Mouse (Mus musculus) midbrain, embryonic 14.5 days (tissue): ENCODE data around the gene Tm4sf20. TPM values are rescaled to one million over a fixed set of nuclear protein-coding genes. Genes with fewer than 3 reads are reported as not detected.

ENCODE experiments used
- ATAC-seq: fragments of 200-750 bp; cut with Nextera tagmentation; 2 replicates; pipeline ENCODE4 v1.8.0; 2017; ENCODE audit warnings: moderate number of reproducible peaks, moderate library complexity; ENCODE audit not compliant: low FRiP score, low TSS enrichment
- DNase-seq: peaks from one replicate; pipeline ENCODE4 v3.0.0-alpha.2; 2015
- H3K27ac ChIP-seq: fragments of 300-500 bp; sonication (generic); replicated peaks from 2 replicates; pipeline ENCODE4 v1.5.1; 2014; ENCODE audit warnings: mild to moderate bottlenecking, low read depth, low read length, moderate library complexity
- H3K27me3 ChIP-seq: fragments of 300-500 bp; sonication (generic); 2 replicates; pipeline ENCODE4 v1.6.1; 2014; ENCODE audit warnings: low read length, control low read depth, mixed read lengths; ENCODE audit not compliant: control insufficient read depth, insufficient read depth
- H3K36me3 ChIP-seq: fragments of 300-500 bp; sonication (generic); 2 replicates; pipeline ENCODE4 v1.6.1; 2014; ENCODE audit warnings: low read length, control low read depth; ENCODE audit not compliant: control insufficient read depth, insufficient read depth
- H3K4me1 ChIP-seq: fragments of 300-500 bp; sonication (generic); 2 replicates; pipeline ENCODE4 v1.6.1; 2014; ENCODE audit warnings: mild to moderate bottlenecking, antibody characterized with exemption, low read length, control low read depth; ENCODE audit not compliant: control insufficient read depth, insufficient read depth
- H3K4me2 ChIP-seq: fragments of 300-500 bp; sonication (generic); 2 replicates; pipeline ENCODE4 v1.6.1; 2014; ENCODE audit warnings: mild to moderate bottlenecking, low read length, moderate library complexity
- H3K4me3 ChIP-seq: fragments of 300-500 bp; sonication (generic); replicated peaks from 2 replicates; pipeline ENCODE4 v1.5.1; 2014; ENCODE audit warnings: low read depth, low read length
- H3K9ac ChIP-seq: fragments of 300-500 bp; sonication (generic); replicated peaks from 2 replicates; pipeline ENCODE4 v1.6.1; 2014; ENCODE audit warnings: mild to moderate bottlenecking, low read length, moderate library complexity
- H3K9me3 ChIP-seq: fragments of 300-500 bp; sonication (generic); 2 replicates; pipeline ENCODE4 v1.6.1; 2016; ENCODE audit warnings: low read length, control low read depth, mixed read lengths; ENCODE audit not compliant: control insufficient read depth
- WGBS: fragments of 180-500 bp; shearing (Covaris S2); extraction: QIAGEN DNeasy Blood & Tissue Kit; methylation state at CpG from one replicate; pipeline ENCODE4 v1.1.7; 2014; 5-methylcytosine and 5-hydroxymethylcytosine counted together
- polyA plus RNA-seq: library from polyadenylated mRNA; unstranded; fragments of >200 nt; fragmentation: Nextera tagmentation; extraction: Ambion mirVana; gene quantifications from 2 replicates; pipeline ENCODE4 v1.2.1, GENCODE M21; 2014

Gene Tm4sf20
- polyA plus RNA-seq, 1 experiment from 2014 or later = 0.38 TPM

DNA sequence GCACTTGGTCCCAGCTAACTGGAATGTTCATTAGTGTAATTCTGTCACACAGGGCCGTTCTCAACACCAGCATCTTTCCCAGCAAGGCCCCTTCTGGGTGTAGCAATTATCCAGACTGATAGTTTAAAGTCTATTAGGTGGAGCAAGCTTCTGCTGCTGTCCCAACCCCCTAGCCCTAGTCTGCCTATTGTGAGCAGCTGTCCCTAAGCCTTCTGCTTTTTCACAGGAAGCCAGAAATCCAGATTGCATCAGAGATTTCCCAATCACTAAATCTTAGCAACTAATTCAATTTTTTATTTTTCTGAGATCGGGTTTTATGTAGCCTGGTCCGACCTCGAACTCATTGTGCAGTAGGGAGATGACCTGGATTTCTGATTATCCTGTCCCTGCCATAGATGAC, 30.7 kb upstream of the Tm4sf20 start:
- H3K4me1 ChIP-seq = no peaks in the 10 kb centered on the region
- no peak overlapping the region for H3K27ac ChIP-seq
- no peak overlapping the region for H3K4me2 ChIP-seq
- WGBS = 85% methylated on average over 4 of the region's 4 CpGs
- no peak overlapping the region for H3K9ac ChIP-seq
- H3K27me3 ChIP-seq = no peaks in the 10 kb centered on the region
- DNase-seq (no peak), ATAC-seq (no peak)
- no peaks in the 10 kb centered on the region for H3K9me3 ChIP-seq
- no peak overlapping the region for H3K4me3 ChIP-seq
- no peaks in the 10 kb centered on the region for H3K36me3 ChIP-seq

DNA sequence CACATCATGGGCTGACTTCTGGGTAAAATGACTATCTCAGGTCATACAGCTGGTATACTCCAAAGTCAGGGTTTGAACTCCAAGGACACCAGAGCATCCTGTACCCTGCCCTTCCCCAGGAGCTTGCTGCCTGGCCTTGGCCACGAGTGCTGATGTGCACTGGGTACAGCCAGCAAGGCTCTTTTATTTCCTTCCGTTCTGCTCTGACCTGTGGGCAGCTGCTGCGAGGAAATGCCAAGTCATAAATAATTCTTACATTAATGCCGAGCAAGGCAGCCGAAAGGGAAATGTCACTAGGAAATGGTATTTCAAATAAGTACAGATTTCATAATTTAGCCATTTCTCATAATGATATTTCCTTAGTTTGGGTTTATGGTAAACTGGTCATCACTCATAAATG, 30.0 kb upstream of the Tm4sf20 start:
- Histone ChIP-seq H3K36me3 (no peaks in the 10 kb centered on the region), H3K27me3 (no peaks in the 10 kb centered on the region), H3K27ac (no peak overlapping the region), H3K4me3 (no peak overlapping the region), H3K4me1 (no peaks in the 10 kb centered on the region), H3K9me3 (no peaks in the 10 kb centered on the region), H3K4me2 (no peak overlapping the region), H3K9ac (no peak overlapping the region)
- ATAC-seq (no peak), DNase-seq (no peak)
- WGBS = 66% methylated on average over 5 of the region's 5 CpGs

DNA sequence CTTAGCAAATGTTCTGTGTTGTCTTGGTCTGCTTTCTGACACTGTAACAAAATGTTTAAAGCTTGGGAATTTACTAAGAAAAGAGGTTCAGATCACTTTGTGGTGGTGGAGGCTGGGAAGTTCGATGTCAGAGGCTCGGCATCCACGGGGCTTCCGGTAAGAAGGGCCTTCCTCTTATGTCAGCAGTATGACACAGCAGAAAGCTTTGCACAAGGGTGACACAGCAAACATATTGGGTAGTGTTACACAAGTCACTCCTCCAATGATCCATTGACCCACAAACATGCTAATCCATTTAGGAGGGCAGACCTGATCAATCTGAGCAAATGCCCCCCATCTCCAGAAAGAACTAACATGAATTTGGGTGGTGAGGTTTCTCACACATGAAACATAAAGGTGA, 28.8 kb upstream of the Tm4sf20 start:
- Histone ChIP-seq H3K27me3 (no peaks in the 10 kb centered on the region), H3K4me1 (no peaks in the 10 kb centered on the region), H3K4me2 (no peak overlapping the region), H3K4me3 (no peak overlapping the region), H3K27ac (no peak overlapping the region), H3K36me3 (no peaks in the 10 kb centered on the region), H3K9ac (no peak overlapping the region), H3K9me3 (no peaks in the 10 kb centered on the region)
- WGBS = 90% methylated on average over 4 of the region's 4 CpGs
- ATAC-seq = no peak
- no peak for DNase-seq

DNA sequence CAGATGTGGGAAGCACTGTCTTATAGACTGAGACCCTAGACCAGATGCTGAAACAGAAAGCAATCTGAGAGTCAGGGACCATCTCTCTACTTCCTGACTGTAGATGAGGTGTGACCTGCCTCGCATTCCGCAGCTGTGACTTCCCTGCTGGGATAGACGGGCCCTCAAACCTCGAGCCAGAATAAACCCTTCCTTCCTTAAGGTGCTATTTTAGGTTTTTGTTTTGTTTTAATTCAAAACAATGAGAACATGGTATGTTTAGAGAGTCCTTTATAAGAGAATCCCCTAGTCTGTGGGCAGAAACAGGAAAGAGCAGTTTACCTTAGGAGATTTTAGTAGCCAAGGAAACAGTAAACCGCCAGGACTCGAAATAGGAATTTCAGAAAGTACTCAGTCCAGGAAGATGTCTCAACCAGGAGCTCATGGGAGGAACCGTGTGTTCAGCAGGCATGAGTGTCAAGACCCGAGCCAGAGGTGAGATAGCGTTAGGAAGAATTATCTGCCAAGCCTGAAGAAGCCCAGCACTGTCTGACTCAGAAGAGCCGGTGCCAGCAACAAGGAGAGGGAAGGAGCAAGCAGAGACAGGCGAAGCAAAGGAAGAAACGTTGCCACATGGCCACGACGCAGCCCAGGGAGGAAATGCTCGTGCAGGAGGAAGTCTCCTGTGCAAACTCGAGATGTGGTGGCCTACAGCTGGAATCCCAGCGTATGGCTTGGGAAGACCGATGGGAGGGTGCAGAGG, 27.6 kb upstream of the Tm4sf20 start:
- Histone ChIP-seq H3K4me1 (no peaks in the 10 kb centered on the region), H3K27ac (no peak overlapping the region)
- 84% methylated on average over 18 of the region's 18 CpGs for WGBS

DNA sequence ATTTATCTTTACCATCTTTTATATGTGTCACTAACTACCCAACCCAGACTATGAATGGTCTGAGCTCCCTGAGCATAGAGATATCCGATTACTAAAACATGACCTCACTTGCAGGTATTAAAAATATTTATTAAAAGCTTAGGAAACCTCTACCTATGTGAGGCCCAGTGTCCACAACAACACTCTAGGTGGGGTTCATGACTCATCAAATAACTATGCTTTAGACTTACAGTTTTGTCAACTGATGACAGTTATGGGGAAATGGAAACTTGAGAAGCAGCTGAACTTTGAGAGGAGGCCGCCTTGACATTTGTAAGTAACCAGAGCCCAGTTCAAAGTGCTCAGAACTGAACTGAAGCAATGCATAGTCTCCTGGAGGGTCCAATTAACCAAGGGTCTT, 26.9 kb upstream of the Tm4sf20 start:
- ATAC-seq (no peak), DNase-seq (no peak)
- Histone ChIP-seq H3K4me1 (no peaks in the 10 kb centered on the region), H3K9me3 (no peaks in the 10 kb centered on the region), H3K4me3 (no peak overlapping the region), H3K36me3 (no peaks in the 10 kb centered on the region), H3K27me3 (no peaks in the 10 kb centered on the region), H3K9ac (no peak overlapping the region), H3K4me2 (no peak overlapping the region), H3K27ac (no peak overlapping the region)
- 95% methylated on average over 2 of the region's 2 CpGs for WGBS

More for the DNA sequence above, 27.6 kb upstream of the Tm4sf20 start:
- Histone ChIP-seq H3K9ac (no peak overlapping the region), H3K4me3 (no peak overlapping the region), H3K27me3 (no peaks in the 10 kb centered on the region), H3K36me3 (no peaks in the 10 kb centered on the region), H3K4me2 (no peak overlapping the region), H3K9me3 (no peaks in the 10 kb centered on the region)
- DNase-seq (no peak), ATAC-seq (no peak)

DNA sequence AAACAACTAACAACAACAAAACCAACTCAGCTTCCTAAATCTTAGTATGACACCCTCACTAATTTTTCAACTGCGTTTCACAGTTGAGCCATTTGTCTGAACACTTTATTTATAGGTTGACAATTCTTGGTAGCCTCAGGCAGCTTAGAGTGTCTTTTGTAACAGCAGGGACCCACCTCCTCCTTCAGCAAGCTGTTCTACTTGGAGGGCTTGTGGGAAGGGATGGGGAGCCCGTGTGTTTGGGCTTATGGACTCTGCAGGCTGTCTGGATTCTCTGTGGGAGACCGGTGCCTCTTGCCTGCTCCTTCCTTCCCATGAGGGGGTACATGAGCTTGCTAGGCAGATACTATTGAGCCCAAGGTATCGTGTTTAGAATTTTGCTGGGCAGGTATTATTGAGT, 25.7 kb upstream of the Tm4sf20 start:
- 52% methylated on average over 4 of the region's 4 CpGs for WGBS
- Histone ChIP-seq H3K4me2 (no peak overlapping the region), H3K27ac (no peak overlapping the region), H3K9ac (no peak overlapping the region), H3K4me1 (no peaks in the 10 kb centered on the region), H3K4me3 (no peak overlapping the region), H3K36me3 (no peaks in the 10 kb centered on the region), H3K9me3 (no peaks in the 10 kb centered on the region), H3K27me3 (no peaks in the 10 kb centered on the region)
- ATAC-seq (no peak), DNase-seq (no peak)

DNA sequence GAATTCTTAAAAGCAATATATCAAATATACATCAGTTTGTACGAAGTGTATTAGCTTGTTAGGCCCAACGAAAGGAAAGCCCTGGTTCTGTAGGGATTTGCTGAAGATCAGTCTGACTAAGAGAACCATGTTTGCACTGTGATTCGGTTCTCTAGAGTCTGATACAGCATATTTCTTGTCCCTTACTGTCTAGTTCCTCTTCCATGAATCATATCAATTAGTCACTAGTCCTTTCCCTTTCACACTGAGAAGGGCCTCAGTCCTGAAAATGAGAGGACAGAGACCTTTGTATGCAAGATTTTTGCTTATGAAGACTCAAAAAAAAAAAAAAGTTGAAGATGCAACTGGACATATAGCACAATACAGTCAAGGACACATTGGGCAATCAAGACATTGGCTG, 24.8 kb upstream of the Tm4sf20 start:
- H3K4me2 ChIP-seq = no peak overlapping the region
- H3K27ac ChIP-seq = no peak overlapping the region
- no peaks in the 10 kb centered on the region for H3K4me1 ChIP-seq
- H3K36me3 ChIP-seq = no peaks in the 10 kb centered on the region
- DNase-seq = no peak
- H3K9me3 ChIP-seq = no peaks in the 10 kb centered on the region
- no peaks in the 10 kb centered on the region for H3K27me3 ChIP-seq
- H3K9ac ChIP-seq = no peak overlapping the region
- no peak for ATAC-seq
- WGBS = 95% methylated on average over 3 of the region's 3 CpGs
- H3K4me3 ChIP-seq = no peak overlapping the region

DNA sequence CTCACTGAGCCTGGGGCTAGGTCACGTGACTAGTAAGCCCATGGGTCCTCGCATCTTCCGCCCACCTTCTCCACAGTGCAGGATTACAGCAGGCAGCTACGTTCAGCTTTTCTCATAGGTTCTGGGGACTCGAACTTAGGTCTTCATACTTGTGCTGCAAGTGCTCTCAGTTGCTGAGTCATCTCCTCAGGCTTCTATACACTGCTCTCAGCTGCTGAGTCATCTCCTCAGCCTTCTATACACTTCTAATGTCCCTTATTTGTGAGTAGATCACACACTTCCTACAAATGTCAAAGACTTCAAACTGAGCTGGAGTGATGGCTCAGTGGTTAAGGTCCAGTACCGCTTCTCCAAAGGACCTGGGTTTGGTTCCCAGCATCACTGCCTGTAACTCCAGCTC, 24.0 kb upstream of the Tm4sf20 start:
- ATAC-seq = no peak
- H3K4me2 ChIP-seq = no peak overlapping the region
- H3K27me3 ChIP-seq = no peaks in the 10 kb centered on the region
- H3K4me3 ChIP-seq = no peak overlapping the region
- H3K36me3 ChIP-seq = no peaks in the 10 kb centered on the region
- DNase-seq = no peak
- WGBS = 86% methylated on average over 6 of the region's 6 CpGs
- no peak overlapping the region for H3K9ac ChIP-seq
- no peak overlapping the region for H3K27ac ChIP-seq
- no peaks in the 10 kb centered on the region for H3K9me3 ChIP-seq
- no peaks in the 10 kb centered on the region for H3K4me1 ChIP-seq

DNA sequence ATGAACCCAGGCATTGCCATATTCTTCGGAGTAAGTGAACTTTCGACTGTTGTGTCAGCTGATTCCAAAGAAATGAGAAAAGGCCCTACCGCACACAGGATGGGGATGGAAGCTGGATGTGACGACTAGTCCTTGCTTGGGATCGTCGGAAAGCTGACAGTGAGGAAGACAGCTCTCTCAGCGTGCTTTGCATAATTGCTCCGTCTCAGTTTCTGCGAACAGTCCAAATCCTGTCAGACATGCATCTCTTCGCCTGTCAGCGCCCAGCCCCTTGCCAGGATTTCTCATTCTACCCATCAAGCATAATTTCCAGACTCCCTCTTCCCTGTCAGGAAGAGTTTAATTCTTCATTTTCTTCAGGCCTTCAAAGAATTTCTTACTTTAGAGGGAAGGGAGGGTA, 22.8 kb upstream of the Tm4sf20 start:
- Histone ChIP-seq H3K9me3 (no peaks in the 10 kb centered on the region), H3K4me3 (no peak overlapping the region), H3K4me2 (no peak overlapping the region), H3K27ac (no peak overlapping the region), H3K9ac (no peak overlapping the region), H3K27me3 (no peaks in the 10 kb centered on the region), H3K36me3 (no peaks in the 10 kb centered on the region), H3K4me1 (no peaks in the 10 kb centered on the region)
- peak; percentile 78 for DNase-seq
- WGBS = 32% methylated on average over 11 of the region's 11 CpGs
- peak; percentile 80 for ATAC-seq
